Mouse (Mus musculus) heart, postnatal 10 days (tissue): ENCODE measurements around the gene Card9. TPM values are rescaled to one million over a fixed set of nuclear protein-coding genes. Genes with fewer than 3 reads are reported as not detected.

Experiments used
- DNase-seq, 2 experiments: peaks; one replicate each; pipeline ENCODE4 v3.0.0; 2021
- intact Hi-C: fragments of 180-260 bp; cut with DNase I; formaldehyde crosslinking; loops from one replicate; pipeline ENCODE4 v1.15.1; 2025
- total RNA-seq, 2 experiments: library from RNA; stranded (reverse); gene quantifications; 2 replicates each; pipeline ENCODE4 v1.2.3; 2021

Card9 gene
- total RNA-seq, 2 experiments from 2014 or later, result 1.2 to 1.3 TPM

DNA sequence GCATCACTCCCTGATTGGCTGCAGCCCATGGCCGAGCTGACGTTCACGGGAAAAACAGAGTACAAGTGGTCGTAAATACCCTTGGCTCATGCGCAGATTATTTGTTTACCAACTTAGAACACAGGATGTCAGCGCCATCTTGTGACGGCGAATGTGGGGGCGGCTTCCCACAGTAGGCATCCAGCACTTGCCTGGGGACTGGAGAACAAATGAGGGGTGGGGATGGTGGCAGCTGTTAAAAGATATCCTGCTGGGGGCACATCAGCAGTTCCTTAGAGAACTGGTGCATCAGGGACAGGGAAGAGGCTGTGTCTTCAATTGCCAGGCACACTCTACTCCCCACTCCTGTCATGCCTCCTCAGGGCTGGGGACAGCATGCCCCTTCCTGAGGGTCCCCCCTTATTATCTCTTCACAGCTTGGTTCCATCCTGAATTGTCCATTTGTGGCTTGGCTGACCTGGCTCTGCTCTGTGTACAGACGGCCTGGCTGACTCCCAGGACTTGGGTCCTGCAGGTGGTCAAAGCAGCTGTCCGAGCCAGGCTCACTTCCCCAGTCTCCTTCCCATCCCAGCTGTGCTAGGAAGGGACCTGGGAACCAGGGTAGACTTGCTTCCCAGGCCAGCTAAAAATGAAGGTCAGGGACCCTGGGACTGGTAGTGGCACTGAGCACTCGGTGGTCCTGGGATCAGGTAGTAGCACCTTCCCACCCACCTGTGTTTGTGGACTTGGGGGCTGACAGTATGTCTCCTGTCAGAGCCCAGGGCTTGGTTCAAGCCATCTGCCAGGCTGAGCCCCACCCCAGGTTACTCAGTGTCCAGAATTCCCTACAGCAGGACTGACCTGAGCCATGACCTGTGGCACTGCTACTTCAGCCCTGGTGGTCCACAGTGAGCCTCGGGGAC, 22.2 kb downstream of the Card9 start:
- no peak for DNase-seq
- intact Hi-C loops, result no loop called here

DNA sequence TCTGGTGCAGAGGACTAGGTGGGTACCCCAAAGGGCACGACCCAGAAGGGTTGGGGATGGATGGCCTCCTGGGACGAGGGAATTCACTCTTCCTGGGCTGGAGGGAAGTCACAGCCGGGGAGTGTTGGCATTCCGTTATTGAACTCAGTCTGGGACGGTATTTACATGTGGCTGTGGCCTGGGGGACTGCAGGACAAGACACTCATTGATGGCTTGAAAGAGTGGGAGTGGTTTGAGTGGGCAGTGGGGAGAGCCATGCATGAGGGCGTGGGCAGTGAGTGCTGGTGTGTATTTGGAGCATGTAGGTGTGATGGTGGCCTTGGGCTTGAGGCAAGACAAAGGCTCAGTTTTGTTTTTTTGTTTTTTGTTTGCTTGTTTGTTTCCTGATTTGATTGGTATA, 30.0 kb downstream of the Card9 start:
- intact Hi-C loops, result no loop called here
- DNase-seq, result no peak

DNA sequence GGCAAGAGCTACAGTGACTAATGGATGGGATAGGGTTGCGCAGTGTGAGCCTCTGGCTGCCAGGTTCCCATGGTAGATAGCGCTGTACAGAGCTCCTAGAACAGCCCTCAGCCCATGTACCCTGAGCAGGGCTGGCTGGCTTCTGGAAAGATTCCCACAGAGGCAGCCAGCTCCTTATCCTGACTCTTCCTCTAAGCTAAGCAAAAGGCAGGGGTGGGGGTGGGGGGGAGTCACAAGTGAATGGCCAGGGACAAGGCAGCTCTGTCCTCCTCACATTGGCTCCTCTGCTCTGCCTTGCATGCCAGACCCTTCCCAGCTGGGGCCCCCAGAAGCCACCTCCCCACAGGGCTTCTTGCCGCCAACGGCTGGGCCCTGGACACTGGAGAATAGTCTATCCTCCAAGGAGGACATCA, 30.7 kb downstream of the Card9 start:
- intact Hi-C loops, result no loop called here
- DNase-seq, result no peak

DNA sequence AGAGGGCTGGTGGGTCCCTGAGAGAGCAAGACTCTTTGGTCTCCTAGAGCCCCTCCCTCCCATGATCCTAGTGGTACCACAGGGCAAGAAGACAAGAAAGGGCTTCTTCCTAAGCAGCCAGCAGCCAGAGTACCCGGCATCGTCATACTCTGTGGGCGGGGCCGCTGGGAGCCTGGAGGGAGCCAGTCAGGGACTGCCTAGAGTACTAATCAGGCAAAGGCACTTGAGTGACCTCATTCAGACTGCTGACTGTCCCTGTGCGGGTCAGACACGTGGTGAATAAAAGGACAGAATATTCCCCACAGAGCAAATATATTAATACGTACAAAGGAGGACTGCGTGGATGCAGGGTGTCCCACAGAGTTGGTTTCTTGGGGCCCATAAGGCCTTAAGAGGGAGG, 31.3 kb downstream of the Card9 start:
- intact Hi-C loops, result loop anchor here (5.0 to 10.0 kb wide), 2 partner anchors 78 to 235 kb away; partner anchors contain the start of gene Inpp5e
- DNase-seq, result peak; percentile 87 to 91

DNA sequence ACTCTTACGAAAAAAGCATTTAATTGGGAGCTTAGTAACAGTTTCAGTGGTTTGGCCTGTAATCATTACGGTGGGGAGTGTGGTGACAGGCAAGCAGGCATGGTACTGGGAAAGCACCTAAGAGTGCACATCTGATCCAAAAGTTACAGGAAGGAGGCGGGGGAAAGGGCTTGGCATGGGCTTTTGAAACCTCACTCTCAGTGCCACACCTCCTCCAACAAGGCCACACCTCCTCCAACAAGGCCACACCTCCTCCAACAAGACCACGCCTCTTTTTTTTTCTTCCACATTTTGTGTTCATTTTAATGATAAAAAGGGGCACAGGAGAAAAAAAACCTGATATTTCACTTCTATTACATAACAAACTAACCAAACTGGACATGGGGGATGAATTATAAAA, 32.9 kb downstream of the Card9 start:
- intact Hi-C loops, result loop anchor here (5.0 to 10.0 kb wide), 2 partner anchors 79 to 237 kb away; partner anchors contain the start of gene Inpp5e
- no peak for DNase-seq

DNA sequence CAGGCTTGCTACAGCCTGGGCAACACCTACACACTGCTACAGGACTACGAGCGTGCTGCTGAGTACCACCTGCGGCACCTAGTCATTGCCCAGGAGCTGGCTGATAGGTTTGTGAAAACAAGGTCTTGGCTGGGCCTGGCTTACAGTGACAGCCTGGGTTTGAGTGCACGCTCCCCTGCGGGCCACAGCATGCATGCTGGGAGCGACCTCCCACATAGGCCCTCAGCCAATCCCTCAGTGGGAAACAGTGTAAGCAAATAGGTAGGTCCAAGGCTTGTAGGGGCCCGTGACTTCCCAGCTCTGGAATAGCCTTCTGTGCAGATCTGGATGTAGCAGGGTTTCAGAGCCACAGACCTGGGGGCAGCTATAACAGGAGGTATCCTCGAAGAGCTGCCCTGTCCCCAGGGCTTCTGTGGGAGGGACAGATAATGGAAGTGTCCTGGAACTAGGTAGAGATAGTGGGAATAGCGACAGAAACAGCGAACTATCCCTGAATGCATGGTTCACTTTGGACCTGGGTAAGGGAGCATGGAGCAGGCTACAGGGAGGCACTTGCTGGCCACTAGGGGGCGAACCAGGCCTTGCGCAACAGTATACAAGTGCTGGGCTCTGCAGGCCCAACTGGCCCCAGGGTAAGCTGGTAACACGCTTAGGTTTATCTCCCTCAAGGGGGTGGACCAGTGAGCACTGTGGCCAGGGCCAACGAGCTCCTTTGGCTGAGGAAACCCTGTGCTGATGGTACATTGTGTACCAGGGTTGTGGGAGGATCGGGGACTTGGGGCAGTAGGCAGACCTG, 35.1 kb downstream of the Card9 start:
- intact Hi-C loops, result loop anchor here (1.0 to 10.0 kb wide), 3 partner anchors 27 to 239 kb away; partner anchors contain the start of genes Dnlz and Inpp5e
- DNase-seq, result peak; percentile 76 to 79

DNA sequence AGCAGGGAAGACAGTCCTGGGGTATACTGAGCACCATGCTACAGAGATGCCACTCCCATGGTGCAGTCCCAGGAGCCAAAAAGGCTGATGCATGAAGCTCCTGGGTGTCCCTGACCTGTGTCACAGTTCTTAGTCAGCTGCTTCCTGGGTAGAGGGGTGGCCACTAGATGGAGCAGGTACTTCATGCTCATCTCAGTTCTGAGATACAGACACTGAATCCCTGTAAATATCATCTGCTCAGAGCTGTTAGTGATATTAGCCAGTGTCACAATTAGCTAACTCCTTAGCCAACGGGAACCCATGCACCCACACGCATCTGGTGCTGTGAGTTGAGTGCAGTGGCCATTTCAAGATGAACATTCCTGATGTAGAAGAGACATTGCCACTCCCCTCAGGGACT, 35.8 kb downstream of the Card9 start:
- peak; percentile 72 to 78 for DNase-seq
- intact Hi-C loops, result loop anchor here (1.0 to 10.0 kb wide), 4 partner anchors 27 to 240 kb away; partner anchors contain the start of genes Dnlz, Inpp5e and Sec16a

DNA sequence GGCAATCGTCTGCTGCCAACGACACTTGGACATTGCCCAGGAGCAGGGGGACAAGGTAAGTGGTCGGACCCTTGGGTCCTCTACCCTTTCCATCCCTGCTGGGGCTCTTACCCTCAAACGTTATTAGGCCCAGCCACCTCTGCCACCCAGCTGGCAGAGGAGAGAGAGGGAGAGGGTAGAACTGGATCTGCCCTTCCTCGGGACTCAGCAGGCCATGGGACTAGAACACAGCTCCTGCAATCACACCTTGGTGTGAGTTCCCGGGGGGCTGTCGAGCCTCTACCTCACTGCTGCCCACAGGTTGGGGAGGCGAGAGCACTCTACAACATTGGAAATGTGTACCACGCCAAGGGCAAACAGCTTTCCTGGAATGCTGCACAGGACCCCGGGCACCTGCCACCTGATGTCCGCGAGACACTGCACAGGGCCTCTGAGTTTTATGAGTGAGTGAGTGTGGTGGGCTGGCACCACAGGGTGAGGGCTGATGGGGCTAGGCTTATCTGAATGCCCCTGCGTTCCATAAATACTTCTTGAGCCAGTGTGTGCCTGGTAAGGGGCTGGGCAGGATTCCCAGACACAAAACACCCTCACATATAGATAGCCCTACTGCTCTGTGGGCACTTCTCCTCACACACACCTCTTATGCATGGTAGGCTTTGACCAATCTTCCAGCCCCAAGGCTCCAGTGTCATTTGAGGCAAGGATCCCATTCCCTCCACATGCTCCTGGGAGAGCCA, 37.0 kb downstream of the Card9 start:
- intact Hi-C loops, result loop anchor here (5.0 to 10.0 kb wide), 2 partner anchors 124 to 241 kb away; partner anchors contain the start of gene Sec16a
- DNase-seq, result peak in 1 of 2 experiments; percentile 60

DNA sequence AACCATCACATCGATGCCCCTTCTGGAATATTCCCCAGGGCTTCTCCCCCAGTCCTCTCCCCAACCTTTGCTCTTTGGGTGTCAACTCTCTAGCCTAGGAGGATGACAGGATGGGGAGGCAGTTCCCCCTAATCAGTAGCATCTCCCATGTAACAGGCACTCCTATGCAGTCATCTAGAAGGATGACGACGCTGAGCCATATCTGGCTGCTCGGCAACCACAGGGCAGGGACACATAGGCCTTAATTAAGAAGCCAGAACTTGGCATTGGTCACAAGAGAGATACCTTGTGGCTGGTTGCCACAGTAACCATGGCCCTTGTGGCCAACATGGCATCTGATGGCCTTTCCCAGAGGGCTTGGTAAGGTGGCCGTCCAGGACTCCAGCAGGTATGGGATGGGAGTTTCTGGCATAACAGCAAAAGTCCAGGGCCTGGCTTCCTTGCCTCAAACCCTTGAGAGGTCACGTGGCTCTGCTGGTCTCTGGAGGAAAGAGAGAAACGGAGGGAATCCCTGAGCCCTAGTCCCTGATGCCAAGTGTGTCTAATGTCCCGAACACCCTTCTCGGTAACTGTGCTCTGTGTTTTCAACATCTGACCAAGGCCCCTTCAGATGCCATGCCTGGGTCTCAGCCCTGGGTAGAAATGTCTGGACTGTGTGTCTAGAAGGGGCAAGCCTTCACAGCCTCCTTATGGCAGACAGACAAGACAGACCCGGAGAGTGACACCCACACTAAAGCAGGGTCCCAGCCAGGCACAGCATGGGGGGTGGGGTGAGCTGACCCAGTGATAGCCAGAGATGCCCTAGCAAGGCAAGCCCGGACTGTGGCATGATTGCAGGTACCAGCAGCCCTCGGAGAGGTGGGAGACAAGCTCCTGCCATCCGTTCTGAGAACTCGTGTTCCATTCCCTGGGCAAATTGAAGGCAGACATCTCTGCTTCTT, 40.2 kb downstream of the Card9 start:
- intact Hi-C loops, result loop anchor here (5.0 to 10.0 kb wide), 2 partner anchors 127 to 244 kb away; partner anchors contain the start of gene Sec16a
- DNase-seq, result no peak

DNA sequence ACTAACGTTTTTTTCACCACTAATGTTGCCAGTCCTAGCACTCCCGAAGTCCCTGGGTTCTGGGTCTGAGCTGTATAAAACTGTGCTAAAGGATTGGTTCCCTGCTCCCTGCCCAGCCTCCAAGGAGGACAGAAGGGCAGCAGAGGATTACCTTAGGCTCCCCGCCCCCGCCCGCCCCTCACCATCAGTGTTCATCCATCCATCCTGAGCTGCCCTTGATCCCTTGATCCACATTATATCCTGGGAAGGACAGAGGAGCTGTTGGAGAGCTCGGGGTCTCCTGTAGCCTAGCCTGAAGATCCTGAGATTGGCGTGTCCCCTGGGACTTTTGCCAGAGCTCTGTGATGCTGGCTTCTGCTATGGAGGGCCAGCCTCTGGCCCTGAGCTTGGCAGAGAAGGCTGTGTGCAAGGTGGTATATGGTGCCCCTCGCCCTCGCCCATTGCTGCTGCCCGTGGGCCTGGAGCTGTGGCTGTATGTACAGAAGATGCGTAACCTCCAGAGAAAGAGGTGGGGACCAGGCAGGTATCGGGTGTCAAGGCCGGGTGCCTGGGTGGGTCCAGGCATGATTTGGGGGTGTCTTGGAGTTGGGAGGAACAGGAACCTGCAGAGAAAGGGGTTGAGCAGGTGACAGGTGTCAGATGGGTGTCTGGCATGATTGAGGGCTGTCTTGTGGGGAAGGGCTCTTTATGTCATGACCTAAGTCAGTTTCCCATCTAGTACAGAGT, 41.0 kb downstream of the Card9 start:
- intact Hi-C loops, result loop anchor here (5.0 to 10.0 kb wide), 3 partner anchors 33 to 245 kb away; partner anchors contain the start of genes Dnlz and Sec16a
- DNase-seq, result no peak

DNA sequence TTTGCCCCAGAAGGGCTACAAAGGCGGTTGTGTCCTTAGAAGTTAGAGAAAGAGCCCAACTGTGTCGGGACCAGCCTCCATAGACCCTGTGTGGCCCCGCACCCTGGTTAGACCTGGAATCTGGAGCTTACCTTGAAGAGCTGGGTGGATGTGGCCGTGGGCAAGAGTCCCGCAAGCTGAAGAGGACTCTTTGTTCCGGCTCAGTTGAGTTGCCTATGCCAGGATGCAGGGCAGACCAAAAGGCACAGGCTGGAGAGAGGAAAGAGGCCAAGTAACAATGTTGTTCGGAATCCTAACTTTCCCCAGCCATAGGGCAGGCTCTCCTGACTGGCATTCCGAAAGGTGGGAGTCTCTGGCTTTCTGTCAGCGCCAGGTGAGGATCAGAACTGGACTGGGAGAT, 41.6 kb downstream of the Card9 start:
- intact Hi-C loops, result loop anchor here (5.0 kb wide), 1 partner anchor 33 kb away; the partner anchor contains the start of gene Dnlz
- DNase-seq, result no peak

DNA sequence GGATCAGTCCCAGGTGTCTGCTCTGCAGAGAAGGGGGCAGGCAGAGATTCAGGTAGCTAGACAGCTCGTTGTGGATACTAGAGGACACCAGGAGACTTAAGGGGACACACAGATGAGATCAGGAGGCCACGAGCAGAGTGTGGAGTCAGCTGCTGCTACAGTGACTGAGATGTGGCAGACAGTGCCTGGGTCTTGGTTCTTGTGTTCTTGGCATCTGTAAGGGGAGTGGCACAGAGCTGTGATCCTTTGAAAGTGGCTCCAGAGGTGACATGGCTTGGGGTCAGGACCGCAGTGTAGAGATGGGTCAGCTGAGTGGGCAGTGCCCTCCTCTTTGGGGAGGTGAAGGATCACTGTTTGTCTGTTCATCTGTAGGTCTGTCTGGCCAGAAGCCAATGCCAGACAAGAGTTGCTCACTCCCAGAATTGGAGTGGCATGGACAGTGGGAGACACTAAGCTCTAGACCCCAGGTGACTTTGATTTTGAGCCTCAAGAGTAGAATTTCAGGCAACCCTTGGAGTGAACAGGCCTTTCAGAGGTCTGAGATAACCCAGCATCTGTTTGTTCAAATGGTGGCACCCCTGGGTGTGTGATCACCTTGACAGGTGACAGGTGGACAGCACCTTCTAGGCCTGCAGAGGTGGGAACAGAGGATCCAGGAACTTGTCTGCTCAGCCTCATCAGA, 42.6 kb downstream of the Card9 start:
- DNase-seq, result no peak
- intact Hi-C loops, result loop anchor here (5.0 kb wide), 1 partner anchor 34 kb away; the partner anchor contains the start of gene Dnlz

DNA sequence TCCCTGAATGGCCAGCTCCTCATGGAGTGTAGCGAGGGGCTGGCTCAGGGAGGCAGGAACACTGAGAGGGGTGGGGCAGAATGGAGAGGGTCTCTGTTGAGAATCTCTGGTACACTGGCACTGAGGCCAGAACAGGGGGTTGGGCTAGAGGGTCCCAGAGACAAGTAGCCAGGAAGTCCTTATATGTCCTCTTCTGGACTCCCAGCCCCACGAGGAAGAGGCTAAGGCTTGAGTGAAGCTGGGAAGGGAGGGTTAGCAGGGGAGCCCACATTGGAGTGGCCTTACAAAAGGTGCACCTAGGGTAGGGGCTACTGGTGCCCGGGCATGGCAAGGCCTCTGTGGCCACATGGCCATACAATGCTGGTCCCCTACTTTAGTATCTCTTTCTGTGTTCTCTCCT, 43.3 kb downstream of the Card9 start:
- intact Hi-C loops, result loop anchor here (5.0 kb wide), 1 partner anchor 35 kb away; the partner anchor contains the start of gene Dnlz
- DNase-seq, result no peak

DNA sequence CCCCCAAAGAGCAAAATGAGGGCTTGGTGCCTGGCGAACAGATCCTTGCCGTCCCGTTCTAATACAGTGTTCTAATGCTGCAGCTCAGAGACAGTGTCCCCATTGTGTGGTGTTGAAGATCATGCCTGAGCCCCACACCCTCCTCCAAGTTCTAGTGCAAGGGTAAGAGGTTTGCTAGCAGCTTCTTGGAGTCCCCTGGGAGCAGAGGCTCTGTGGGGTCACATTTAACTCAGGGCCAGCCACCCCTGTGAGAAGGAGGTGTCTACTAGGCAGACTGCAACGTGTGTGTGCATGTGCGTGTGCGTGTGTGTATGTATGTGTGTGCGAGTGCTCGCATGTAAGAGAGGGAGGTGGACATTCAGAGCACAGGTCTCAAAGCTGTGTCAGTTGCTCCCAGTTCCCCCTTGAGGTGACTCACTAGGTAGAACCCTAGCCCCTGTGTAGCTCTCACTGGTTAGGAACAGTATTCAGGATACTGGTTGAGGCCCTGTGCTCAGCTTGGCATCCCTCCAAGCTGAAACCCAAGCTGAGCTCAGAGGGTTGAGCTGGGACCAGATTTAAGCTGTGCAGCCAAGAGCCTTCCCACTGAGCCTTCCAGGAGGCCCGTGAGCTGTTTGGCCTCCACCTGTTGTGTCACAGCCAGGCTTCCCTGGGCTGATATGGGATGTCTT, 44.0 kb downstream of the Card9 start:
- no peak for DNase-seq
- intact Hi-C loops, result loop anchor here (5.0 kb wide), 1 partner anchor 36 kb away; the partner anchor contains the start of gene Dnlz

DNA sequence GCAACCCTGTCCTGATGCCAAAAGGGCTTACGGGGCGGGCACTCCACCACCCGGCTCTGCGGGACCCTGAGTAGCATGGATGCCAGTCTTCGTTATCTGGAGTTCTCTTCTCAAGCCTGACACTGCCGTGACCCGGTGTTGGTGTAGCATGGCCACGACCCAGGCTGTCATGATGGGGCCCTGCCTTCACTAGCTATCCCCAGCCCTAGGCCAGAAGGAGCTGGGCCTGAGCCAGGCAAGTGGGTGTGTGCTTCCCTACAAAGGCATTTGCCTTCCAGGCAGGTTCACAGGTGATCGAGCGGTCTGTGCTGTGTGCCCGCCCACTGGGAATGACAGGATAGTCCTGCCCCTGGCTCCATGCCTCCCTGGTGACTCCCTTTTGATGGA, 44.8 kb downstream of the Card9 start:
- intact Hi-C loops, result loop anchor here (5.0 kb wide), 1 partner anchor 36 kb away; the partner anchor contains the start of gene Dnlz

DNA sequence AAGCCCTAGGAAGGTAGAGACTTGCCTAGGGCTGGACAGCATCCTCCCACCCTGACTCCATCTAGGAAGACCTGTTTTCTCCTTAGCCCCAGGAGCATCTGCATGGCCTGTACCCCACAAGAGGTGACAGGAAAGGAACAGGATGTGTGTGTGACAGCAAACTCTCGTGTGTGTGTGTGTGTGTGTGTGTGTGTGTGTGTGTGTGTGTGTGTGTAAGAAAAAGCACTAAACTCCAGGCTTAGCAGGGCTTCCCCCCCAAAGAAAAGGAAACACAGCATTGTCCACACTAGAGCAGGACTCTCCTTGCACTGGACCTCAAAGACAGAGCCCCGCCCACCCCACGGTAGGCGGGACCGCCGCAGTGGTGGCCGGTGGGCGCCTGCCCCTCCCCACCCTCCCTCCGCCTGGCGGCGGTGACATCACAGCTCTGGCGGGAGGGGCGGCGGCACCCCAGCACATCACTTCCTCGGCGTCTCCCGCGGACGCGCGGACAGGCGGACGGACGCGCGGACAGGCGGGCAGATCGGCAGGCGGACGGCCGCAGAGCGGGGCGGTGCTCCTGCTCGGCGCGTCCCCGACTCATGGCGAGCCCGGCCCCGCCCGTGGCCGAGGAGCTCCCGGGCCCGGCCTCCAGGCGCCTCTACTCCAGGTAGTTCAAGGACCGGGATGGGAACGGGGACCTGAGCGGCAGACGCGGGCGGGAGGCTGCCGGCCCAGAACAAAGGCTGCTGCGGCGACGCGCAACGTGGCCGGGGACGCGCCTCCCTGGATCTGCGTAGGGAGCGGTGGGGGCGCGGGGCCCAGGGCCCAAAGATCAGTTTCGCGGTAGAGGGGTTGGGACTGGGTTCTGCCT, 45.4 kb downstream of the Card9 start, which contains the start of gene Gpsm1:
TSS of gene Gpsm1 (plus strand) at position 444 of the 853 bp plus-strand sequence.
- intact Hi-C loops, result loop anchor here (5.0 kb wide), 1 partner anchor 37 kb away; the partner anchor contains the start of gene Dnlz
- peak; percentile 87 to 88 for DNase-seq

More for the DNA sequence above, 44.8 kb downstream of the Card9 start:
- peak in 1 of 2 experiments; percentile 68 for DNase-seq
